Mouse (Mus musculus) C2C12 (cell line): ENCODE results near the gene Ryr1.

Experiments
- CTCF ChIP-seq: IDR thresholded peaks from one replicate; pipeline ENCODE4 v1.5.1; 2011; ENCODE audit not compliant: control insufficient read depth, insufficient read depth, insufficient read length
- FOSL1 ChIP-seq: IDR thresholded peaks from one replicate; pipeline ENCODE4 v1.8.0; 2011; ENCODE audit warnings: mild to moderate bottlenecking, low read length; ENCODE audit not compliant: poor library complexity, insufficient read depth, severe bottlenecking
- MAX ChIP-seq: IDR thresholded peaks from one replicate; pipeline ENCODE4 v1.6.1; 2011; ENCODE audit warnings: mild to moderate bottlenecking, control low read depth

DNA sequence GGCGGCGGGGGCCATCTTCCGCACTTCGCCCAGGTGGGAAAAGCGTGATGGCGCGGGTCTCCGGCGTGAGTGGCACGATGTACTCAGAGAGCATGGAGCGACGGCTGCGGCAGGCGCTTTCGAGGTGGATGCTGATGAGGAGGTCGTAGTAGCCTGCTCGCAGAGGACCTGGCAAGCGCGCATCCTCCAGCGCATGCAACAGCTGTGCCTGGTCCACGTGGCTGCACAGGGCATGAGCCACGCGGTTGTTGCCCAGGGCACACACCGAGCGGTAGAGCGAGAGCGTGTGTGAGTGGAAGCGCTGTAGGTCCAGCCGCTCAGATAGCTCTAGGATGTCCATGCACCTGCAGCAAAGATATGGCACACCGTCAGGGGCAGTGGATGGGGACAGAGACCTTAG lies 39.0 kb downstream of the Ryr1 start:
- no peak for TF ChIP-seq CTCF
- no peak for TF ChIP-seq FOSL1
- no peak for TF ChIP-seq MAX
